Mouse (Mus musculus) left cerebral cortex, postnatal 36 days (tissue): ENCODE data around the gene Hhipl2. TPM values are rescaled to one million over a fixed set of nuclear protein-coding genes. Genes with fewer than 3 reads are reported as not detected.

ENCODE experiments used
- DNase-seq, 2 experiments: peaks; one replicate each; pipeline ENCODE4 v3.0.0; 2021 to 2022; ENCODE audit warnings: low spot score in 2 of 2, mixed read lengths in 1 of 2
- intact Hi-C: fragments of 180-260 bp; cut with DNase I; formaldehyde crosslinking; loops from one replicate; pipeline ENCODE4 v1.15.1; 2025
- total RNA-seq, 2 experiments: library from RNA; stranded (reverse); gene quantifications; 2 replicates each; pipeline ENCODE4 v1.2.3; 2021

Gene Hhipl2
- total RNA-seq, 2 experiments from 2014 or later: 0.30 to 0.57 TPM

- peak; percentile 69 to 82 for DNase-seq
- intact Hi-C loops: no loop called here
Observed at GRCm38 (mm10) chr1:183442015-183442774, 24.2 kb downstream of the Hhipl2 start.

- DNase-seq: no peak
- intact Hi-C loops: no loop called here
Observed at GRCm38 (mm10) chr1:183453066-183453465, 35.1 kb downstream of the Hhipl2 start.

Other genes with a start within 250 kb of the Hhipl2 start
- gene Disp1, start 196.7 kb upstream of the Hhipl2 start, total RNA-seq: 1 to 10 TPM; 5.6 to 6.8 TPM
- 10 to 100 TPM; 49.6 to 54.4 TPM for gene Aida, start 121.6 kb upstream of the Hhipl2 start, total RNA-seq
- 10 to 100 TPM; 45.6 to 54.2 TPM for gene Brox, start 120.9 kb upstream of the Hhipl2 start, total RNA-seq
- 100 to 1,000 TPM; 217 to 225 TPM for gene Mia3, start 48.7 kb upstream of the Hhipl2 start, total RNA-seq
- gene Taf1a, start 29.2 kb upstream of the Hhipl2 start, total RNA-seq: 10 to 100 TPM; 11.6 to 21.1 TPM